Mouse (Mus musculus): ENCODE results near the gene Bpifb9a. TPM values are rescaled to one million over a fixed set of nuclear protein-coding genes. Genes with fewer than 3 reads are reported as not detected.
"Not testable (repeated sequence)": the region's sequence is repeated elsewhere in the genome, so short reads cannot be mapped to it uniquely, and the experiment has no call there.

The Bpifb9a gene
- polyA plus RNA-seq, 1 experiment: not detected

- H3K4me1 ChIP-seq (ENCODE audit: control insufficient read depth, insufficient read depth, insufficient read length, low read length): no peaks in the 10 kb centered on the region
- H3K27ac ChIP-seq (replicated peaks; ENCODE audit: low read depth, low read length): no peak overlapping the region
- H3K4me3 ChIP-seq (ENCODE audit: insufficient read depth, low read depth, low read length): no peak overlapping the region
These were observed 1.9 kb upstream of the Bpifb9a start for GRCm38 (mm10) chr2:154255770-154256169.

DNA sequence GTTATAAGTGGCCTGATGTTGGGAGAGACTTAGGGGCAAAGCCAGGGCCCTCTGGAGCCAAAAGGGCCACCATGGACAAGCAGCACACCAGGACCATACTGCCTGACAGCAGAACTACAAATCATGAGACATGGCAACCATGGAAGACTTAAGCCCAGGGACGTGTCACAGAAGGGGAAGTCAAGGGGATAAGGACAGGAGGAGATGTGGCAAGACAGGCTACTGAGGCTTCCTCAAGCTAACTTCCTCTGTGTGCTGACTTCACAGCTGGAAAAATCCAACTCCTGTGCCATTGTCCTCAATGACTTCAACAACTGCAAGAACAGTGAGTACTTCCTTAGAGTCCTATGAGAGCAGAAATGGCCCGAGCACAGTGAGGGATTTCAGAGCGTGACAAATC lies 6.7 kb downstream of the Bpifb9a start:
- not testable (repeated sequence) for H3K27ac ChIP-seq (replicated peaks; ENCODE audit: low read depth, low read length); H3K4me3 ChIP-seq (ENCODE audit: insufficient read depth, low read depth, low read length); H3K4me1 ChIP-seq (ENCODE audit: control insufficient read depth, insufficient read depth, insufficient read length, low read length)

DNA sequence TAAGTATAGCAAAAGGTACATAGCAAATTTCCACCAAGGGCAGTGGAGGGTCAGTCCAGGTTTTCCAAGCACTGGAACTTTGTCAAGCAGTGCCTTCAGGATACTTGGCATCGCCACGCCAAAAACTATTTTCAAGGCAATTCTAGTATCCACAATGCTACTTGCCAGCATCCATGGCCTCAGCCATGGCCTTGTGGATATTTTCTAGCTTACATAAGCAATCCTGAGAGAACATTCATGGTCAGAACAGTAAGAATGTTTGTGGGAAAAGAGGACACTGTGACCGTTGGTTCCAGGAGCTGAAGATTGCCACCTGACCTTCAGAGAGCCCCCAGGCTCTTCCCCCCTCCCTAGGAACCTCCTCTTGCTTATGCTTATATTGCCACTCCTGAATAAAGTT lies 34.2 kb downstream of the Bpifb9a start:
- H3K4me3 ChIP-seq (ENCODE audit: insufficient read depth, low read depth, low read length); H3K4me1 ChIP-seq (ENCODE audit: control insufficient read depth, insufficient read depth, insufficient read length, low read length); H3K27ac ChIP-seq (replicated peaks; ENCODE audit: low read depth, low read length): not testable (repeated sequence)

DNA sequence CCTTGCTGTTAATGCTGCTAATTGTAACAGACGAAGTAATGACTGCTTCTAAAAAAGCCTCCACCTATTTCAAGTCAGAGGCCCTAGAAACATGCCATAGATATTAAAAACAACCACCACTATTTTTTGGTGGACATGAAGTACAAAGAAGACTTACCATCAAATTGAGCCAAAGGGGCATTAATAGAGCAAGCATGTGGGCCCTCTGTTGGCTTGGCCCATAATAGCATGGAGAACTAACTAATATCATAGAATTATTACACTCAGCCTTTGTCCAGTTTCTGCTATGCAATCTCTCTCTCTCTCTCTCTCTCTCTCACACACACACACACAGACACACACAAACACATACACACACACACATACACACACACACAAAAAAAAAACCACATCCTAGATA lies 35.2 kb downstream of the Bpifb9a start:
- no peak overlapping the region for H3K4me3 ChIP-seq (ENCODE audit: insufficient read depth, low read depth, low read length)
- no peaks in the 10 kb centered on the region for H3K4me1 ChIP-seq (ENCODE audit: control insufficient read depth, insufficient read depth, insufficient read length, low read length)
- no peak overlapping the region for H3K27ac ChIP-seq (replicated peaks; ENCODE audit: low read depth, low read length)

DNA sequence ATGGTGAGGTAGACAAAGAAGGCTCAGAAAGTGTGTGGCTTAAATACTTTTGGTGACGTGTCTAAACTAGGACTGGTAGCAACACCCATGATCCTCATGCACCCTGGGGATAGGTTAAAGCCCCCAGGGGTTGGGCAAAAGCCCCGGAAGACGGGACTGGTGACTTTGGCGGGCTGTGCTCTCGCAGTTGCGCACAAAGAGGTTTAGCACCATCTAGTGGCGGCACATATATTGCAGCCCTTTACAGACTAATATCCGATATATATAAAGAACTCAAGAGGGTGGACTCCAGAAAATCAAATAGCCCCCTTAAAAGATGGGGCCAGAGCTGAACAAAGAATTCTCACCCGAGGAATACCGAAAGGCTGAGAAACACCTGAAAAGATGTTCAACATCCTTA lies 37.1 kb downstream of the Bpifb9a start:
- not testable (repeated sequence) for H3K4me3 ChIP-seq (ENCODE audit: insufficient read depth, low read depth, low read length); H3K27ac ChIP-seq (replicated peaks; ENCODE audit: low read depth, low read length); H3K4me1 ChIP-seq (ENCODE audit: control insufficient read depth, insufficient read depth, insufficient read length, low read length)

GRCm38 (mm10) chr2:154300496-154300895 lies 42.8 kb downstream of the Bpifb9a start:
- H3K4me3 ChIP-seq (ENCODE audit: insufficient read depth, low read depth, low read length): no peak overlapping the region
- H3K27ac ChIP-seq (replicated peaks; ENCODE audit: low read depth, low read length): no peak overlapping the region
- no peaks in the 10 kb centered on the region for H3K4me1 ChIP-seq (ENCODE audit: control insufficient read depth, insufficient read depth, insufficient read length, low read length)

DNA sequence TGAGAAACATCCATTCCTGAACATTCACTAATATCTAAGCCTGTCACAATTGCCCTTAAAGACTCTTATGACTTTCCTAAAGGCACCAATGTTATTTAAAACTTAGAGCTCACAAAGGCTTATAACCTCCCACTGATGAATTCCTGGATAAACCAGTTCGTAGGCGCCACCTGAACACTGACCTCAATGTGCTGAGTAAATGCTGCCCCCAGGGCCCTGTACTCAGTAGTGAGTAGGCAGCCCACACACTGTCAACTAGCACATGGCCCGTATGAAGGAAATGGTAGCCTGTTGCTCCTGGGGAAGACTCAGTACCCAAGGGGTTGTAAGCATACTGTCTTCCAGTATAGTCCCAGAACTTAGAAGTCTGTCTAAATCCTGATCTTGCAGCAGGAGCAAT lies 44.1 kb downstream of the Bpifb9a start:
- no peaks in the 10 kb centered on the region for H3K4me1 ChIP-seq (ENCODE audit: control insufficient read depth, insufficient read depth, insufficient read length, low read length)
- H3K27ac ChIP-seq (replicated peaks; ENCODE audit: low read depth, low read length): no peak overlapping the region
- H3K4me3 ChIP-seq (ENCODE audit: insufficient read depth, low read depth, low read length): no peak overlapping the region

DNA sequence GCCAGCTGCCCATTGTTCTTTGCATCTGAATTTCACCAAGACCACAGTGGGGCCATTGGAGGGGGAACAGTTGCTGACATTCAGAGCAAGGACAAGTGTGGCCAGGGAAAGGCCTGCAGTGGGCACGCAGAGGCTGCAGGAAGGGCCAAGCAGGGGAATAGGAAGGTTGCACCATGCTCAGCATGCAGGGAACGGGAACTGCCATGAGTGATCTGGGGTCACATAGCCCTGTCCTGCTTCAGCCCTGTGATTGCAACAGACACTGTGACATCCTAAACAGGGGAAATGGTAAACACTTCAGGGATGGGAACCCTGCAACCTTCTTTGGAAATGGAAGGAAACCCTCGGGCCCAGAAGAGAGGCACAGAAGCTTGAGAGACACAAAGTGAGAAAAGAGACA lies 47.0 kb downstream of the Bpifb9a start:
- not testable (repeated sequence) for H3K4me1 ChIP-seq (ENCODE audit: control insufficient read depth, insufficient read depth, insufficient read length, low read length); H3K4me3 ChIP-seq (ENCODE audit: insufficient read depth, low read depth, low read length); H3K27ac ChIP-seq (replicated peaks; ENCODE audit: low read depth, low read length)

DNA sequence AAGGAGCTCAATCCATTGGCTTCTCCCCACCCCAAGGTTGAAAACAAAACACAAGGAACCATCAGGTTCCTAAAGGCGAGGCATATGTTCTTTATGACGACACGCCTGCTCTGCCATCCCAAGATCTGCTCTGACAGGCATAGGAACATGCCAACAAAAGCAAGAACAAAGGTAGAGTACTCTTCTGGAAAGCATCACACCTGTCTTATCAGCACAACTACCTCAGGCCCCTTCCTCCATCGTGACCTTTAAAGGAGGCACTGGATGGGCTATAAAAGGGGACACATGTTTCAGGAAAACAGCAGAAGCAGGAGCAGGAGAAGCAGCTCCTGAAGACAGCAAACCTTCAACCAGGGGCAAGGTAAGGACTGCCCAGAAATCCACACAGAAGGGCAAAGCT lies 49.3 kb downstream of the Bpifb9a start, which contains the start of gene Bpifb9b:
TSS of gene Bpifb9b (plus strand) at position 301 of the 400 bp plus-strand sequence.
- not testable (repeated sequence) for H3K4me1 ChIP-seq (ENCODE audit: control insufficient read depth, insufficient read depth, insufficient read length, low read length); H3K27ac ChIP-seq (replicated peaks; ENCODE audit: low read depth, low read length); H3K4me3 ChIP-seq (ENCODE audit: insufficient read depth, low read depth, low read length)

DNA sequence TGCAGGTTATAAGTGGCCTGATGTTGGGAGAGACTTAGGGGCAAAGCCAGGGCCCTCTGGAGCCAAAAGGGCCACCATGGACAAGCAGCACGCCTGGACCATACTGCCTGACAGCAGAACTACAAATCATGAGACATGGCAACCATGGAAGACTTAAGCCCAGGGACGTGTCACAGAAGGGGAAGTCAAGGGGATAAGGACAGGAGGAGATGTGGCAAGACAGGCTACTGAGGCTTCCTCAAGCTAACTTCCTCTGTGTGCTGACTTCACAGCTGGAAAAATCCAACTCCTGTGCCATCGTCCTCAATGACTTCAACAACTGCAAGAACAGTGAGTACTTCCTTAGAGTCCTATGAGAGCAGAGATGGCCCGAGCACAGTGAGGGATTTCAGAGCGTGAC lies 56.1 kb downstream of the Bpifb9a start:
- not testable (repeated sequence) for H3K27ac ChIP-seq (replicated peaks; ENCODE audit: low read depth, low read length); H3K4me1 ChIP-seq (ENCODE audit: control insufficient read depth, insufficient read depth, insufficient read length, low read length); H3K4me3 ChIP-seq (ENCODE audit: insufficient read depth, low read depth, low read length)

Other genes with a start within 250 kb of the Bpifb9a start
- gene Bpifa2, start 249.6 kb upstream of the Bpifb9a start, polyA plus RNA-seq (2012; ENCODE audit: insufficient read depth, insufficient read length, missing spikeins): not detected in 2 replicates
- gene Bpifa3, start 127.5 kb upstream of the Bpifb9a start, polyA plus RNA-seq (2012; ENCODE audit: insufficient read depth, insufficient read length, missing spikeins): not detected in 2 replicates
- gene Bpifa1, start 115.0 kb upstream of the Bpifb9a start, polyA plus RNA-seq (2012; ENCODE audit: insufficient read depth, insufficient read length, missing spikeins): not detected in 2 replicates
- gene Bpifa5, start 95.2 kb upstream of the Bpifb9a start, polyA plus RNA-seq (2012; ENCODE audit: insufficient read depth, insufficient read length, missing spikeins): not detected in 2 replicates
- gene Bpifb1, start 67.0 kb upstream of the Bpifb9a start, polyA plus RNA-seq (2012; ENCODE audit: insufficient read depth, insufficient read length, missing spikeins): not detected in 2 replicates
- gene Bpifb5, start 34.1 kb upstream of the Bpifb9a start, polyA plus RNA-seq (2012; ENCODE audit: insufficient read depth, insufficient read length, missing spikeins): not detected in 2 replicates
- gene Bpifb9b, start 49.4 kb downstream of the Bpifb9a start, polyA plus RNA-seq (2012; ENCODE audit: insufficient read depth, insufficient read length, missing spikeins): not detected in 2 replicates
- gene Cdk5rap1, start 115.2 kb downstream of the Bpifb9a start, polyA plus RNA-seq (2012; ENCODE audit: insufficient read depth, insufficient read length, missing spikeins): 7.1 and 12.7 TPM in 2 replicates
- gene Snta1, start 150.2 kb downstream of the Bpifb9a start, polyA plus RNA-seq (2012; ENCODE audit: insufficient read depth, insufficient read length, missing spikeins): 17.1 and 29.6 TPM in 2 replicates
- 6.9 and 7.9 TPM in 2 replicates for gene Cbfa2t2, start 178.6 kb downstream of the Bpifb9a start, polyA plus RNA-seq (2012; ENCODE audit: insufficient read depth, insufficient read length, missing spikeins)

Data from brown adipose tissue, adult 24 weeks (tissue).